Mouse (Mus musculus) adrenal gland, adult 18-20 months (tissue): ENCODE measurements around the gene Vps26c. TPM values are rescaled to one million over a fixed set of nuclear protein-coding genes. Genes with fewer than 3 reads are reported as not detected.

Source experiments
- DNase-seq, 2 experiments: peaks; one replicate each; pipeline ENCODE4 v3.0.0; 2021 to 2022; ENCODE audit warnings: low spot score in 2 of 2
- total RNA-seq, 2 experiments: library from RNA; stranded (reverse); gene quantifications; 1 replicate in 1 of 2; 2 replicates in 1 of 2; pipeline ENCODE4 v1.2.3; 2021

Gene Vps26c
- total RNA-seq, 2 experiments from 2014 or later = 54.0 to 54.3 TPM

- no peak for DNase-seq
These were observed 25.3 kb upstream of the Vps26c start for GRCm38 (mm10) chr16:94551934-94552333.

GRCm38 (mm10) chr16:94549813-94550212 is 23.2 kb upstream of the Vps26c start:
- DNase-seq = no peak

- DNase-seq = no peak
These were observed 19.3 kb upstream of the Vps26c start for GRCm38 (mm10) chr16:94545781-94546562.

- DNase-seq = peak in 1 of 2 experiments; percentile 47
These were observed 18.0 kb upstream of the Vps26c start for GRCm38 (mm10) chr16:94544540-94545105.

GRCm38 (mm10) chr16:94542898-94543297 is 16.3 kb upstream of the Vps26c start:
- DNase-seq = no peak

GRCm38 (mm10) chr16:94540140-94540539 is 13.5 kb upstream of the Vps26c start:
- no peak for DNase-seq

GRCm38 (mm10) chr16:94537159-94537527 is 10.5 kb upstream of the Vps26c start:
- DNase-seq = peak in 1 of 2 experiments; percentile 40

- DNase-seq = no peak
These were observed 10.0 kb upstream of the Vps26c start for GRCm38 (mm10) chr16:94536417-94537158.

GRCm38 (mm10) chr16:94535716-94536115 is 9.1 kb upstream of the Vps26c start:
- no peak for DNase-seq

GRCm38 (mm10) chr16:94533679-94534078 is 7.0 kb upstream of the Vps26c start:
- no peak for DNase-seq

GRCm38 (mm10) chr16:94531268-94531667 is 4.6 kb upstream of the Vps26c start:
- DNase-seq = no peak

GRCm38 (mm10) chr16:94527546-94527945 is 916 bp upstream of the Vps26c start:
- DNase-seq = no peak

GRCm38 (mm10) chr16:94527152-94527534 is 513 bp upstream of the Vps26c start:
- DNase-seq = no peak

- DNase-seq = no peak
These were observed 681 bp downstream of the Vps26c start for GRCm38 (mm10) chr16:94525955-94526343.

GRCm38 (mm10) chr16:94524691-94525090 is 1.9 kb downstream of the Vps26c start:
- no peak for DNase-seq

GRCm38 (mm10) chr16:94523594-94524377 is 2.8 kb downstream of the Vps26c start:
- no peak for DNase-seq

- no peak for DNase-seq
These were observed 7.6 kb downstream of the Vps26c start for GRCm38 (mm10) chr16:94519028-94519427.

- DNase-seq = no peak
These were observed 9.0 kb downstream of the Vps26c start for GRCm38 (mm10) chr16:94517606-94518005.

GRCm38 (mm10) chr16:94509983-94510382 is 16.6 kb downstream of the Vps26c start:
- DNase-seq = no peak

GRCm38 (mm10) chr16:94508769-94509168 is 17.9 kb downstream of the Vps26c start:
- no peak for DNase-seq

- no peak for DNase-seq
These were observed 19.6 kb downstream of the Vps26c start for GRCm38 (mm10) chr16:94507071-94507470.
